In the genomic region with DNA sequence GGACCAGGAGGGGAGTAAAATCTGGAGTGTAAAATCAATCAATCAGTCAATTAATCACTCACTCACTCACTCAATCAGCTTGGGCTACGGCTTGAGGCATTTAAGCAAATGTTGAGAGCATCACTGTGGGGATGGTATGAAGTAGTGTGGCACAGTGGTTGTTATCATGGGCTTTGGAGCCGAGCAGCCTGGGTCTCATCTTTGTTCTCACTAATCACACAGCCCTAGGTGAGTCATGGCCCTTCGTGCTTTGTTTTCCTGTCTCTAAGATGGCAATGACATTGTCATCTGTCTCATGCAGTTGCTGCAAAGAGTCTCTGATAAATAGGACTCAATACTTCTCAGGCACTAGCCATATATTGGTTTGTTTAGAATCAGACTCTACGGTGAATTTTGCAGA, we compare ENCODE assay signal across 16 mouse cellular contexts.
"Had no signal": no experiment of that assay in that cellular context is flagged by ENCODE, and none has a peak within 500 bp of the region (broad histone marks: within the 10 kb centered on the region; RNA-seq: fewer than 3 reads in every experiment).

No protein-coding gene starts in this region.

- DNase-seq: heart, postnatal 10 days; heart, postnatal 14 days; heart, postnatal 36 days; heart, postnatal 4 days; kidney, adult 11 months; kidney, adult 18-20 months; kidney, adult 2 months; kidney, adult 8-10 months; kidney, adult 9 months; kidney, postnatal 10 days; kidney, postnatal 14 days; kidney, postnatal 25 days; kidney, postnatal 36 days; kidney, postnatal 4 days; layer of hippocampus, adult 9-11 months; layer of hippocampus, postnatal 36 days had no signal
